Mouse (Mus musculus) intestine, embryonic 15.5 days (tissue): ENCODE data around the gene St3gal3. TPM values are rescaled to one million over a fixed set of nuclear protein-coding genes. Genes with fewer than 3 reads are reported as not detected.
A peak's percentile ranks its signal among the peaks of the same experiment; 100 is the strongest.

Experiments used
- ATAC-seq: fragments of 200-750 bp; cut with Nextera tagmentation; 2 replicates; pipeline ENCODE4 v1.8.0; 2017; ENCODE audit warnings: moderate TSS enrichment, moderate library complexity
- H3K27ac ChIP-seq: fragments of 300-500 bp; sonication (generic); 2 replicates; pipeline ENCODE4 v1.5.1; 2015; ENCODE audit warnings: mild to moderate bottlenecking, inconsistent platforms
- H3K27me3 ChIP-seq: fragments of 300-500 bp; sonication (generic); replicated peaks from 2 replicates; pipeline ENCODE4 v1.6.1; 2015; ENCODE audit warnings: inconsistent platforms
- H3K36me3 ChIP-seq: fragments of 300-500 bp; sonication (generic); 2 replicates; pipeline ENCODE4 v1.6.1; 2015; ENCODE audit warnings: inconsistent platforms
- H3K4me1 ChIP-seq: fragments of 300-500 bp; sonication (generic); replicated peaks from 2 replicates; pipeline ENCODE4 v1.6.1; 2015; ENCODE audit warnings: inconsistent platforms
- H3K4me2 ChIP-seq: fragments of 300-500 bp; sonication (generic); replicated peaks from 2 replicates; pipeline ENCODE4 v1.6.1; 2015; ENCODE audit warnings: mild to moderate bottlenecking, inconsistent platforms
- H3K4me3 ChIP-seq: fragments of 300-500 bp; sonication (generic); replicated peaks from 2 replicates; pipeline ENCODE4 v1.5.1; 2015; ENCODE audit warnings: inconsistent platforms
- H3K9ac ChIP-seq: fragments of 300-500 bp; sonication (generic); 2 replicates; pipeline ENCODE4 v1.6.1; 2015; ENCODE audit warnings: inconsistent platforms
- H3K9me3 ChIP-seq: fragments of 300-500 bp; sonication (generic); 2 replicates; pipeline ENCODE4 v1.6.1; 2016; ENCODE audit warnings: inconsistent platforms
- WGBS: fragments of 180-500 bp; shearing (Covaris S2); methylation state at CpG from one replicate; pipeline ENCODE4 v1.1.7; 2015; 5-methylcytosine and 5-hydroxymethylcytosine counted together
- polyA plus RNA-seq: library from polyadenylated mRNA; unstranded; fragments of >200 nt; fragmentation: Nextera tagmentation; extraction: Ambion mirVana; gene quantifications from 2 replicates; pipeline ENCODE4 v1.2.1, GENCODE M21; 2015

The St3gal3 gene
- polyA plus RNA-seq, 1 experiment from 2014 or later, result 8.2 TPM

DNA sequence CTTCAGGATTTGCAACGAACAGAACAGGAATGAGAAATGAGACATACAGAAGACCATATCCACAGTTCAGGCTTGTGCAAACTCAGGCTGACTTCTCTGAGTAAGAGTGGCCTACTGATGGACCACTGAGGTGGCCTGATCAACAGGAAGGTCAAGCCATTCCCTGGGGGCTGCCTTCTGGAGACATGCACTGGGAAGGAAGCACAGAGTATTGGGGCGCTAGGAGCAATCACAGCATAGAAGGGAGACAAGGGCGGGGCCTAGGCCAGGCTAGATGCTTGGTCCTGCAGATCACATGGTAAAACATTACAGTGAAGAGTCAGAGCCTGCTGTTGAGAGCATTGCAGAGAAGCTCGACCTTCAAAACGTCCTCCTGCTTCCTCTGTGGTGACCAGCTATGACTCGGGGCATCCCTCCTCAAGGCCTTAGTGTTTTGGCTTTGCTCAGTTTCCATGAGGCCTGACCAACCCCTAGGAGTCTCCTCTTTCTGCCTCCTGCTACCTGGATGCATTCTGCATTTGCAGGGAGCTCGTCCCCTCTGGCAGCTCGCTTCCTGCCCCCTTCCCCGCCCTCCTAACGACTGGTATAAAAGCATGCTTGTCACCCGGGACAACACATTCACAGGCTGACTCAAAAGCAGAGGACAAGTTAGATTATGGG lies 74.8 kb downstream of the St3gal3 start:
- no peak overlapping the region for H3K4me3 ChIP-seq
- no peak overlapping the region for H3K9ac ChIP-seq
- H3K27ac ChIP-seq, result no peak overlapping the region
- ATAC-seq, result no peak
- H3K4me2 ChIP-seq, result no peak overlapping the region
- H3K9me3 ChIP-seq, result no peaks in the 10 kb centered on the region
- no peaks in the 10 kb centered on the region for H3K27me3 ChIP-seq
- no peaks in the 10 kb centered on the region for H3K36me3 ChIP-seq
- 54% methylated on average over 11 of the region's 11 CpGs for WGBS
- H3K4me1 ChIP-seq, result peaks cover 29% of the 10 kb centered on the region

DNA sequence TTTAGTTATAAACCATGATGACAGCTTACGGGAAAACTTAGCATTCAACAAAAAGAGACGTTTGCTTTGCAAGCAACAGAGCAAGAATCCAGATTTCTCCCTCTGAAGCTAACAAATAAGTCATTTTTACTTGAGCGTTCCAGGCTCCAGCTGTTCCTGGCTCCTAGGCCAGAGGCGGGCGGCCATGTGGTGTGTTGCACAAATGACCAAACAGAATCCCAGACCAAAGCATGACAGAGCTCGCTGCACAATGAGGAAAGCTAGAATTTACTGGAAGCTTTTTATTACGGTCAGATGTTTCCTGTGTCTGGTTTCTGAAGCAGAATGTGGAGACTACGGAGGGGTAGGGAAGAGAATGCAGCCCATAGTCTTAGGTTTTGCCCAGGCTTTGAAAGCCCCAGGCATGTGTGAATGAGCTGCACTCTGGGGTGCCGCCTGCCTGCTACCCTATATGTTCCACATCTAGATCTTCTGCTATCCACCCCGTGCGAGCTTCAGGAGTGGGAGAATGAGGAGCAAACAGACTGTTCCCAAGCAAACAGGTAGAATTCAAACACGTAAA lies 76.5 kb downstream of the St3gal3 start:
- peaks cover 31% of the 10 kb centered on the region for H3K4me1 ChIP-seq
- H3K27me3 ChIP-seq, result no peaks in the 10 kb centered on the region
- H3K36me3 ChIP-seq, result no peaks in the 10 kb centered on the region
- no peak overlapping the region for H3K9ac ChIP-seq
- WGBS, result 45% methylated on average over 12 of the region's 12 CpGs
- peak overlapping the region; percentile 81 for H3K27ac ChIP-seq
- peak; percentile 61; the same call in 1 of the 2 replicates for ATAC-seq
- no peaks in the 10 kb centered on the region for H3K9me3 ChIP-seq
- no peak overlapping the region for H3K4me3 ChIP-seq
- H3K4me2 ChIP-seq, result no peak overlapping the region

DNA sequence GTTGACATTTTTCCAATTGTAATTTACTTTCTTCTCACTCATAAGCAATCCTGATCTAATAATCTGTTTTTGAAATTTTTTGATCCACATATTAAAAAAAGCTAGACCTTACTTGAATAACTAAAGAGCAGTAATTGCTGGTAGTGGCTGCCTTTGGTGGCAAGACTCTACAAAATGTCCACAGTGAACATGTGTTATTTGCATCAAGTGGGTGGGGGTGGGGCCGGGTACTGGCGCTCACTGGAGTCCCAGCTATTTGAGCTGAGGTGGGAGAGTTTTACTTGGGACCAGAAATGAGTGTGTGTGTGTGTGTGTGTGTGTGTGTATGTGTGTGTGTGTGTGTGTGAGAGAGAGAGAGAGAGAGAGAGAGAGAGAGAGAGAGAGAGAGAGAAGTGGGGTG lies 77.6 kb downstream of the St3gal3 start:
- WGBS, result 78% methylated on average over 2 of the region's 2 CpGs
- no peaks in the 10 kb centered on the region for H3K27me3 ChIP-seq
- H3K27ac ChIP-seq, result no peak overlapping the region
- no peak for ATAC-seq
- H3K4me3 ChIP-seq, result no peak overlapping the region
- no peak overlapping the region for H3K4me2 ChIP-seq
- H3K9ac ChIP-seq, result no peak overlapping the region
- no peaks in the 10 kb centered on the region for H3K9me3 ChIP-seq
- H3K36me3 ChIP-seq, result no peaks in the 10 kb centered on the region
- H3K4me1 ChIP-seq, result peaks cover 26% of the 10 kb centered on the region

DNA sequence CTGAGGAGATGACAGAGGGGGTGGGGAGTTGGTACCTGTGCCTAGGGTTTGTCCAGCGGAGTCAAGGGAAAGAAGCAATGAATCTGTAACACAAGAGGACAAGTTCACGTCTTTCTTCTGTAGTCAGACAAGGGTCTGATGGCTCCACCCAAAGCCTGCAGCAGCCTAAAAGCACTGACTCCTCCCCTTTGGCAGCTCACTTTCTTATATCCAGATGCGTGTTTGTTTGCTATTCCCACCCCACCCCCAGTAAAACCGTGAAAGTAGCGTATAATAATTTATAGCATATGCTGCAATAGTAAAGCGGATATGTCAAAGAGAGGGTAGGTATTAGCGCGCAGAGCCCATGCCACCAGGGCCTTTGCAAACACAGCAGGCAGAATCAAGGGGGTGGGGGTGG lies 80.1 kb downstream of the St3gal3 start:
- ATAC-seq, result 0 out of 2 replicates have a peak, but pooled peaks have one; percentile 45

DNA sequence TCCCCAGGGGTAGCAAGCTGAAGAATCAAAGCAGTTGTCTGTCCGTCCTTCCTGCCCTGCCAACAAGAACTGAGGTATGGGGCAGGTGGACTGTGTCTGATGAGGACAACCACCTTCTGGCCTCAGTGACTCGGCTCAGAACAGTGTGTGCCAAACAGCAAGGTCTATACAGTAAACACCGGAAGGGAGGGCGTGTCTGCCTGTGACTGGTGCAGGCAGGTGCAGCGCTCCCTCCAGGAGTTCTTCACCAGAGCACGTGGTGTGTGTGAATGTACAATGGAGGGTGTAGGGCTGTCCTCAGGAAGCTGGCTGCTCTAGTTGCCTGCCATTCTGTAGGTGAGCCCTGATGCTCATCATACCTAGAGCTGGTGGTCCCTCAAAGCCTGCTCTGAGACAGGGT lies 80.8 kb downstream of the St3gal3 start:
- H3K36me3 ChIP-seq, result no peaks in the 10 kb centered on the region
- H3K9me3 ChIP-seq, result no peaks in the 10 kb centered on the region
- WGBS, result 75% methylated on average over 6 of the region's 6 CpGs
- peaks cover 16% of the 10 kb centered on the region for H3K4me1 ChIP-seq
- H3K4me2 ChIP-seq, result 0 out of 2 replicates have a peak overlapping the region, but pooled peaks have one; percentile 5
- H3K9ac ChIP-seq, result no peak overlapping the region
- no peak overlapping the region for H3K4me3 ChIP-seq
- ATAC-seq, result 0 out of 2 replicates have a peak, but pooled peaks have one; percentile 26
- no peaks in the 10 kb centered on the region for H3K27me3 ChIP-seq
- H3K27ac ChIP-seq, result no peak overlapping the region

More for the DNA sequence above, 80.1 kb downstream of the St3gal3 start:
- H3K27ac ChIP-seq, result no peak overlapping the region
- no peak overlapping the region for H3K4me3 ChIP-seq
- H3K4me2 ChIP-seq, result 0 out of 2 replicates have a peak overlapping the region, but pooled peaks have one; percentile 5
- no peaks in the 10 kb centered on the region for H3K36me3 ChIP-seq
- no peak overlapping the region for H3K9ac ChIP-seq
- peaks cover 19% of the 10 kb centered on the region for H3K4me1 ChIP-seq
- H3K9me3 ChIP-seq, result no peaks in the 10 kb centered on the region
- H3K27me3 ChIP-seq, result no peaks in the 10 kb centered on the region
- WGBS, result 61% methylated on average over 8 of the region's 8 CpGs

DNA sequence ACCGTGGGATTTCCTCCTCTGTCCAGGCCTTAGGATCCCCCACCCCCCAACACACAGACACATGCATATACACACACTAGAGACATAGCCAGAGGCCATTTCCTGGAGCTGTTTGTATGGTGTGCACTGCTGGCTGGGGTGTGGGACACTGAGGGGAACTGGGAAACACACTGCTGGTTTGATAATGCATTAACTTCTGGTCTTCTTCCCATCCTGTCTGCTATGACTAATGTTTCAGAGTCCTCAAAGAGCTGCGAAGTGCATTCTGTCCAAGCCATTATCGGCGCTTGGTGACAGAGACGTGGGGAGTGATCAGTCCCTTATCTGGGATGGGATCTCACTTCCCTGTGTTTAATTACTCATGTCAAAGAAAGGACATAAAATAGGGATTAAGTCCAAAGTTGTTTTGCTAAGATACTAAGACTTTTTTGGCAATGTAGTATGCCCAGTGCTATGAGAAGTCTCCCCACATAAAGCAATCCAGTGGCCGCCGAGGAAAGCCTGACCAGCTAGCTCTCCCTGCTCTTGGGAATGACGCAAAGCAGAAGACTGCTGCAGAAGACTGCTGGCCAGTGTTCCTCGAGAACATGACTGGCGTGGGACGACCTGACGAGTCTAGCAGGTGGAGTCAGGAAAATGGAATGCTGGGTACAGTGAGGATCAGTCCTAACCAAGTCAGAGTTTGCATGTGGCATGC lies 85.0 kb downstream of the St3gal3 start:
- WGBS, result 31% methylated on average over 12 of the region's 12 CpGs
- no peaks in the 10 kb centered on the region for H3K36me3 ChIP-seq
- H3K27ac ChIP-seq, result peak overlapping the region; percentile 69
- no peak overlapping the region for H3K4me3 ChIP-seq
- H3K27me3 ChIP-seq, result no peaks in the 10 kb centered on the region
- H3K9me3 ChIP-seq, result no peaks in the 10 kb centered on the region
- no peak overlapping the region for H3K4me2 ChIP-seq
- peak; percentile 79 for ATAC-seq
- H3K9ac ChIP-seq, result no peak overlapping the region
- peaks cover 5% of the 10 kb centered on the region; the same call in 1 of the 2 replicates for H3K4me1 ChIP-seq

DNA sequence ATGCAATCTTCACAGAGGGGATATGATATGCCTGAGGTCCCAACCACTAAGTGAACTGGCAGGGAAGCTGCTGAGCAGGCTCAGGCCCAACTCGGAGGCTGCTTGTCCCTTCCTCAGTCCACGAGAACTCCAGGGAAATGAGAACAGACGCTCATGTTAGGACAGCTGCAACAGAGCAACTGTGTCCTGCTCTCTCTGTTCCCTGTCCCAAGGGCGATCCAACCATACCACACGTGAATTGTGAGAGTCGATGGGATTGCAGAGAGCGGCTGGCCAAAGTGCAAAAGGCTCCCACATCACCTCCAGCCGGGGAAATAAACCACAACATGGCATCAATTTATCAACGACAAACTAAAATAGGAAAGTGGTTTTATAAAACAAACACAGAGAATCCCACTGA lies 90.2 kb downstream of the St3gal3 start:
- H3K27me3 ChIP-seq, result no peaks in the 10 kb centered on the region
- no peaks in the 10 kb centered on the region for H3K9me3 ChIP-seq
- WGBS, result 50% methylated on average over 9 of the region's 9 CpGs
- no peak overlapping the region for H3K4me3 ChIP-seq
- no peak overlapping the region for H3K9ac ChIP-seq
- no peaks in the 10 kb centered on the region for H3K36me3 ChIP-seq
- H3K27ac ChIP-seq, result no peak overlapping the region
- no peak for ATAC-seq
- H3K4me1 ChIP-seq, result peaks cover 5% of the 10 kb centered on the region
- H3K4me2 ChIP-seq, result no peak overlapping the region

DNA sequence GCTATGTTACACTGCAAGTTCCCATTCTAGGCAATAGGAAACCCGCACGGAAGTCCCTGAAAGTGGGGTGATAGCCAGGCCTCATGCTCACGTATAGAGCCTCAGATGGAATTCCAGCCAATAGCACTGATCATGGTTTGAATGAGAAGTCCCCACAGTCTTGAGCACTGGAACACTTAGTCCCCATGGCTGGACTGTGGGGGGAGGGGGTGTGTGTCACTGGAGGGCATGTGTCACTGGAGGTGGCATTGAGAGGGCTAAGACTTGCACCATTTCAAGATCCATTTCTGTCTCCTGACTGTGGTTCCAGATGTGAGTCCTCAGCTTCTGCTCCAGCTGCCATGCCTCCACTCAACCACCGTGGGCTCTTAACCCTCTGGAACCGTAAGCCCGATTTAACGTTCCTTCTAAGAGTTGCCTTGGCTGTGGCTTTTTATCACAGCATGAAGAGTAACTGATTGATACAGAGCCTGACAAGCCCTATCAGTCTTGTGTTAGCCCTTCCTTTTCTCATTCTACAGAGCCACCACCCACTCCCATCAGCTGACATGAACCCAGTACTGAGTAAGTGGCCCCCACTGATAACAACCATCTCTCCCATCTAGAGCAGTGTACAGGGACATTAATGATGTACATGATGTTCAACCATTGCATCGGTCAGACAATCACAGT lies 91.2 kb downstream of the St3gal3 start:
- Histone ChIP-seq H3K9me3 (no peaks in the 10 kb centered on the region), H3K36me3 (no peaks in the 10 kb centered on the region), H3K4me3 (no peak overlapping the region), H3K27me3 (no peaks in the 10 kb centered on the region), H3K4me2 (no peak overlapping the region), H3K9ac (no peak overlapping the region), H3K27ac (no peak overlapping the region), H3K4me1 (peaks cover 5% of the 10 kb centered on the region)
- ATAC-seq, result no peak
- 83% methylated on average over 8 of the region's 8 CpGs for WGBS

DNA sequence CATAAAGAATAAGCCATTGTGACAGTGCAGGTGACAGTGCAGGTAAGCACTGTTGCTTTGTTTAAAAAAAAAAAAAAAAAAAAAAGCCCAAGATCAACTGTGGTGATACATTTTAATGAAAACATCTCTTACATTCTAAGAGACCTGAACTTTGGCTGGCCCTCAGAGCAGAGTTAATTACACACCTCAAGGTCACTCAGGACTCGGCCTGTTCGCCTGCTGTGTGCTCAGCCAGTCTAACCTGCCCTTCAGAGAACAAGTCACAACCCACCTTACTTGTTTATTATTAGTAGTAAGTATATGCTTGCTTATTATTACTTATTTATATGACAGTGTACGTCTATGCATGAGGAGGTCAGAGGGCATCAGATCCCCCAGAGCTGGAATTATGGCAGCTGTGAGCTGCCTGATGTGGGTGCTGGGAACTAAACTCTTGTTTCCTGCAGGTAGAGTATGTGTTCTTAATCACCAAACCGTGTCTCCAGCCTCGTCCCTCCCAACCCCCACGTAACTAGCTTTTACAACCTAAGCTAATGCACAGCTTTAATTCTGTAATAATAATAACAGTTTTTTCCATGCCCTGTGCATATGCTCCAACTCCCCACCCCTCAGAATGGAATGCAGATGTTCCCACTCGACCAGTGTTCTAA lies 91.9 kb downstream of the St3gal3 start:
- no peak overlapping the region for H3K27ac ChIP-seq

DNA sequence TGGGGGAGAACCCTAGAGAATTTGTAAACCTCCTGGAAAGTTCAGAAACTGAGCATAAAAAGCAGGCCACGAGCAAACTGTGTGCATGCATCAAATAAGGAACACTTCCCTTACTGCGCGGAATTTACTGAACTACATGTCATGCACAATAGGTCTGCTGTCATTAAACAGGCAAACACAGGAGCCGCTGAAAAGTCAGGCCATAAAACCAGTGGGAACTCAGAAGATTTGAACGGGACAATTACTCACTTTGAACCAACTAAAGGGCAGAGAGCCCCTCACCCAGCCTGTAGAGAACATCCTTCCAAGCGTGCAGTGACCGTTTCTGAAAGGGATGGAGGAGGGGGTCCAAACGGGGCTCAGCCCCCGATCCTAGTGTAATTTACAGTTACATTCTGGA lies 93.6 kb downstream of the St3gal3 start:
- no peak overlapping the region for H3K9ac ChIP-seq
- no peak overlapping the region for H3K4me3 ChIP-seq
- H3K27ac ChIP-seq, result no peak overlapping the region
- peaks cover 11% of the 10 kb centered on the region for H3K4me1 ChIP-seq
- H3K27me3 ChIP-seq, result no peaks in the 10 kb centered on the region
- ATAC-seq, result no peak
- H3K4me2 ChIP-seq, result no peak overlapping the region
- H3K9me3 ChIP-seq, result no peaks in the 10 kb centered on the region
- no peaks in the 10 kb centered on the region for H3K36me3 ChIP-seq
- WGBS, result 46% methylated on average over 9 of the region's 9 CpGs

More for the DNA sequence above, 91.9 kb downstream of the St3gal3 start:
- peaks cover 5% of the 10 kb centered on the region for H3K4me1 ChIP-seq
- WGBS, result 62% methylated on average over 7 of the region's 7 CpGs
- no peaks in the 10 kb centered on the region for H3K27me3 ChIP-seq
- no peaks in the 10 kb centered on the region for H3K9me3 ChIP-seq
- no peak overlapping the region for H3K4me2 ChIP-seq
- H3K36me3 ChIP-seq, result no peaks in the 10 kb centered on the region
- no peak overlapping the region for H3K9ac ChIP-seq
- no peak overlapping the region for H3K4me3 ChIP-seq
- no peak for ATAC-seq

DNA sequence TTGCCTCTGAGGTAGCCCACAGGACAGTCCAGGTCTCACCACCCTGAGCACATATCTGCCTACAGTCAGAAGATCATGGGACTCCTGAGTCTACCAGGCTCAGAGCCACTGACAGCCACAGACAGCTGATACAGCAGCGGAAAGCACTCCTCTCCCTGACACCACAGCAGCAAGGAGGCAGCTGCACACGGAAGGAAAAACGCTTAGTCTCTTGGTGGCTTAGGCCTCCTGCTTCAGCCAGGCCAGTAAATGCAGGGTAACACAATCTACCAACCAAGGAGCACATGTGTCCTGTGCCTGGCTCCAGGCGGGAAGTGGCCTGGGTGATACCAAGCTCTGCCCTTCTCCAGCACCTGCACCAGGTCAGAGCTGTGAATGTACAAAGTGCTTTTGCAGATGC lies 94.1 kb downstream of the St3gal3 start:
- H3K4me1 ChIP-seq, result peaks cover 11% of the 10 kb centered on the region
- H3K9ac ChIP-seq, result no peak overlapping the region
- no peaks in the 10 kb centered on the region for H3K36me3 ChIP-seq
- ATAC-seq, result no peak
- H3K27me3 ChIP-seq, result no peaks in the 10 kb centered on the region
- 0 out of 2 replicates have a peak overlapping the region, but pooled peaks have one; percentile 5 for H3K27ac ChIP-seq
- WGBS, result 50% methylated on average over 4 of the region's 4 CpGs
- H3K4me3 ChIP-seq, result no peak overlapping the region
- no peaks in the 10 kb centered on the region for H3K9me3 ChIP-seq
- no peak overlapping the region for H3K4me2 ChIP-seq

DNA sequence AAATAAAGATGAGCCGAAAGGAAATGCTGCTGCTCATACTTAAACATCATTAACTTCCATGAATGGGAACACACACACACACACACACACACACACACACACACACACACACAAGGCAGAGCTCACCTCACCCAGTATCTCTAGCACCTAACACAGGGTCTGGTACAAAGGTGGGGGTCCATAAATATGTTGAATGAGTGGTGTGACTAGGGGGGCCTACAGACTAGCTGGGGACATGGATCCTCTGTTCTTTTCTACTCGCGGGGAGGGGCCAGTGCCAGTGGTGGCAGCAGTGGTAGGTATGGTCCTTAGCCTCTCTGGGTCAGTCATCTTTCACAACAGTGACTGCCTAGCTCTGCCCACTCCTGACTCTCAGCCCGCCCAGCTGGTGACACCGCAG lies 94.8 kb downstream of the St3gal3 start:
- Histone ChIP-seq H3K27ac (no peak overlapping the region), H3K9me3 (no peaks in the 10 kb centered on the region), H3K27me3 (no peaks in the 10 kb centered on the region), H3K4me3 (no peak overlapping the region), H3K36me3 (no peaks in the 10 kb centered on the region), H3K4me1 (peaks cover 11% of the 10 kb centered on the region), H3K9ac (no peak overlapping the region), H3K4me2 (no peak overlapping the region)
- WGBS, result 87% methylated on average over 5 of the region's 5 CpGs
- no peak for ATAC-seq
